Mouse (Mus musculus): Measurements from ENCODE around the gene Slc7a8. TPM values are rescaled to one million over a fixed set of nuclear protein-coding genes. Genes with fewer than 3 reads are reported as not detected.
A peak's percentile ranks its signal among the peaks of the same experiment; 100 is the strongest.

The Slc7a8 gene
- total RNA-seq, 1 experiment = 0.36 TPM

DNA sequence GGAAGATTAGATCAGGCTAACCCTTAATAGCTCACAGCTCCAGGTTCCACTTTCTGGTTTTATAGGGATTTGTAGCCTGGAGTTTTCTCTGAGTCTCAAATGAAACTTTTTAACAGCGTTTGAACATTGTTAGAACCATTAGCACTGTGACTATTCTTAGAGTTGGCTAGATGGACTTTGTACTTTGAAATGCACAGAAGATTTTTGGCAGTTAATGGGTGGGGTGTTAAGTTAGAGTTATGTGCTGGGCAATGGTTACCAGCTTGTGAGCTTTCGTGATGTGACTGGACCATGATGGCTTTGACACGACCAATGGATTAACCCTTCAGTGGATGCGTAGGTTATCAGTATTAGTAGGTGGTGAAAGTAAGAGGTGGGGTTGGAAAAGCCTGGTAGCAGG, 24.4 kb upstream of the Slc7a8 start:
- in situ Hi-C loops (cut with MboI; ENCODE audit: low sequenced_read_pairs in 2 of 2, unreplicated experiment in 2 of 2) = no loop called here
- H3K9ac ChIP-seq (ENCODE audit: insufficient read depth, low read depth, low read length, poor library complexity, severe bottlenecking) = no peak overlapping the region
- no peak overlapping the region for H3K4me3 ChIP-seq (ENCODE audit: insufficient read depth in 1 of 2, low read depth in 1 of 2, low read length in 2 of 2, poor library complexity in 1 of 2, severe bottlenecking in 1 of 2)
- no peak for DNase-seq (ENCODE audit: low read depth, low spot score)
- H3K36me3 ChIP-seq (ENCODE audit: control insufficient read depth, insufficient read depth, low read length, poor library complexity, severe bottlenecking) = no peaks in the 10 kb centered on the region
- no peaks in the 10 kb centered on the region for H3K4me1 ChIP-seq (ENCODE audit: control insufficient read depth in 2 of 2, insufficient read depth in 2 of 2, low read length in 2 of 2, poor library complexity in 1 of 2)
- H3K9me3 ChIP-seq (ENCODE audit: control insufficient read depth, insufficient read depth, low read depth, low read length) = no peaks in the 10 kb centered on the region
- TF ChIP-seq HCFC1 (IDR thresholded peaks at IDR 0.05; ENCODE audit: borderline replicate concordance, insufficient read depth, low read length) (no peak), ZC3H11A (IDR thresholded peaks at IDR 0.05; ENCODE audit: borderline replicate concordance, low read depth, low read length) (no peak), ZNF384 (IDR thresholded peaks at IDR 0.05; ENCODE audit: low read depth, low read length) (no peak), CHD2 (IDR thresholded peaks at IDR 0.05; ENCODE audit: low read depth, low read length) (no peak), MAFK (IDR thresholded peaks at IDR 0.05; ENCODE audit: insufficient read depth, low read depth, low read length) (no peak)
- H3K27ac ChIP-seq (ENCODE audit: insufficient read depth, low read depth, low read length, poor library complexity, severe bottlenecking) = no peak overlapping the region

DNA sequence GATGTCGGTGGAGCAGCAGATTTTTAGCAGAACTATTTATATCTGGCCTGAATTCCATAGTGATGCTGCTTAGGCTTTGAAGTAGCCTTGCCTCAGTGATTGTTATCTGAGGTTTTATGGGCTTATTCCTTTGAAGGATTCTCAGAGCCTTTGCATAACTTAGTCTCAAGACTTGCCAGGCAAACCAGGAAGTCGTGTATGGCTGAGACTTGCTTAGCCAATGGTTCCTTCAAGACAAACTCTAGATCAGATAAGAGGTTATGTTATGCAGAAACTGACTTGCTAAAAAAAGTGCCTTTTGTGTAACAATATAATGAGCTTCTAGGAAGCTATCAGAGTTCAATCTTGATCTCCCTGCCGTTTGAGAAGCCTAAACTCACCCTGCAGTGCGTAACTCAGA, 20.7 kb upstream of the Slc7a8 start:
- Histone ChIP-seq H3K4me3 (ENCODE audit: insufficient read depth in 1 of 2, low read depth in 1 of 2, low read length in 2 of 2, poor library complexity in 1 of 2, severe bottlenecking in 1 of 2) (no peak overlapping the region), H3K9ac (ENCODE audit: insufficient read depth, low read depth, low read length, poor library complexity, severe bottlenecking) (no peak overlapping the region), H3K9me3 (ENCODE audit: control insufficient read depth, insufficient read depth, low read depth, low read length) (no peaks in the 10 kb centered on the region), H3K27ac (ENCODE audit: insufficient read depth, low read depth, low read length, poor library complexity, severe bottlenecking) (no peak overlapping the region), H3K36me3 (ENCODE audit: control insufficient read depth, insufficient read depth, low read length, poor library complexity, severe bottlenecking) (no peaks in the 10 kb centered on the region), H3K4me1 (ENCODE audit: control insufficient read depth in 2 of 2, insufficient read depth in 2 of 2, low read length in 2 of 2, poor library complexity in 1 of 2) (no peaks in the 10 kb centered on the region)
- no peak for DNase-seq (ENCODE audit: low read depth, low spot score)
- TF ChIP-seq HCFC1 (IDR thresholded peaks at IDR 0.05; ENCODE audit: borderline replicate concordance, insufficient read depth, low read length) (no peak), CHD2 (IDR thresholded peaks at IDR 0.05; ENCODE audit: low read depth, low read length) (no peak), MAFK (IDR thresholded peaks at IDR 0.05; ENCODE audit: insufficient read depth, low read depth, low read length) (no peak), ZC3H11A (IDR thresholded peaks at IDR 0.05; ENCODE audit: borderline replicate concordance, low read depth, low read length) (no peak), ZNF384 (IDR thresholded peaks at IDR 0.05; ENCODE audit: low read depth, low read length) (no peak)
- in situ Hi-C loops (cut with MboI; ENCODE audit: low sequenced_read_pairs in 2 of 2, unreplicated experiment in 2 of 2) = no loop called here

GRCm38 (mm10) chr14:54799686-54800085, 17.9 kb upstream of the Slc7a8 start:
- peak; percentile 57 for DNase-seq (ENCODE audit: low read depth, low spot score)
- in situ Hi-C loops (cut with MboI; ENCODE audit: low sequenced_read_pairs in 2 of 2, unreplicated experiment in 2 of 2) = no loop called here
- no peak overlapping the region for H3K27ac ChIP-seq (ENCODE audit: insufficient read depth, low read depth, low read length, poor library complexity, severe bottlenecking)
- H3K36me3 ChIP-seq (ENCODE audit: control insufficient read depth, insufficient read depth, low read length, poor library complexity, severe bottlenecking) = no peaks in the 10 kb centered on the region
- H3K4me3 ChIP-seq (ENCODE audit: insufficient read depth in 1 of 2, low read depth in 1 of 2, low read length in 2 of 2, poor library complexity in 1 of 2, severe bottlenecking in 1 of 2) = no peak overlapping the region
- no peaks in the 10 kb centered on the region for H3K9me3 ChIP-seq (ENCODE audit: control insufficient read depth, insufficient read depth, low read depth, low read length)
- H3K9ac ChIP-seq (ENCODE audit: insufficient read depth, low read depth, low read length, poor library complexity, severe bottlenecking) = no peak overlapping the region
- H3K4me1 ChIP-seq (ENCODE audit: control insufficient read depth in 2 of 2, insufficient read depth in 2 of 2, low read length in 2 of 2, poor library complexity in 1 of 2) = peaks cover 0 to 2% of the 10 kb centered on the region in 2 experiments; a peak in 1 of 4 replicates
- TF ChIP-seq CHD2 (IDR thresholded peaks at IDR 0.05; ENCODE audit: low read depth, low read length) = no peak
- no peak for TF ChIP-seq ZNF384 (IDR thresholded peaks at IDR 0.05; ENCODE audit: low read depth, low read length)
- no peak for TF ChIP-seq HCFC1 (IDR thresholded peaks at IDR 0.05; ENCODE audit: borderline replicate concordance, insufficient read depth, low read length)
- no peak for TF ChIP-seq MAFK (IDR thresholded peaks at IDR 0.05; ENCODE audit: insufficient read depth, low read depth, low read length)
- no peak for TF ChIP-seq ZC3H11A (IDR thresholded peaks at IDR 0.05; ENCODE audit: borderline replicate concordance, low read depth, low read length)

DNA sequence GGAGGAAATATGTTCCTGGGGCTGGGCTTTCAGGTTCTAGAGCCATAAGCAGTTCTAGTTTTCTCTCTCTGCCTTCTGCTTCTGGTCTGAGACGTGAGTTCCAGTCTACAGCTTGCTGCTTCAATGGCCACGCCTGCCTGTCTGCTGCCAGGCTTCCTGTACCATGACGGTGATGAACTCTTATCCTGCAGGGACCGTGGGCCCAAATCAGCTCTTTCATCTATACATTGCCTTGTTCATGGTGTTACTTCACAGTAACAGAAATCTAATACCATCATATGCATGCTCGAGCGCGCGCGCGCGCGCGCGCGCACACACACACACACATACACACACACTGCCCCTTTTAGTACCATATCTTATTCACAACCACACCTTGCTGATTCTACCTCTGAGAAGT, 15.0 kb upstream of the Slc7a8 start:
- Histone ChIP-seq H3K27ac (ENCODE audit: insufficient read depth, low read depth, low read length, poor library complexity, severe bottlenecking) (no peak overlapping the region), H3K9me3 (ENCODE audit: control insufficient read depth, insufficient read depth, low read depth, low read length) (no peaks in the 10 kb centered on the region), H3K4me3 (ENCODE audit: insufficient read depth in 1 of 2, low read depth in 1 of 2, low read length in 2 of 2, poor library complexity in 1 of 2, severe bottlenecking in 1 of 2) (no peak overlapping the region), H3K9ac (ENCODE audit: insufficient read depth, low read depth, low read length, poor library complexity, severe bottlenecking) (no peak overlapping the region), H3K36me3 (ENCODE audit: control insufficient read depth, insufficient read depth, low read length, poor library complexity, severe bottlenecking) (no peaks in the 10 kb centered on the region), H3K4me1 (ENCODE audit: control insufficient read depth in 2 of 2, insufficient read depth in 2 of 2, low read length in 2 of 2, poor library complexity in 1 of 2) (peaks cover 2% of the 10 kb centered on the region in 2 experiments; a peak in 1 of 4 replicates)
- DNase-seq (ENCODE audit: low read depth, low spot score) = no peak
- no peak for TF ChIP-seq MAFK (IDR thresholded peaks at IDR 0.05; ENCODE audit: insufficient read depth, low read depth, low read length)
- no peak for TF ChIP-seq ZNF384 (IDR thresholded peaks at IDR 0.05; ENCODE audit: low read depth, low read length)
- no peak for TF ChIP-seq CHD2 (IDR thresholded peaks at IDR 0.05; ENCODE audit: low read depth, low read length)
- no peak for TF ChIP-seq HCFC1 (IDR thresholded peaks at IDR 0.05; ENCODE audit: borderline replicate concordance, insufficient read depth, low read length)
- TF ChIP-seq ZC3H11A (IDR thresholded peaks at IDR 0.05; ENCODE audit: borderline replicate concordance, low read depth, low read length) = no peak
- in situ Hi-C loops (cut with MboI; ENCODE audit: low sequenced_read_pairs in 2 of 2, unreplicated experiment in 2 of 2) = no loop called here

DNA sequence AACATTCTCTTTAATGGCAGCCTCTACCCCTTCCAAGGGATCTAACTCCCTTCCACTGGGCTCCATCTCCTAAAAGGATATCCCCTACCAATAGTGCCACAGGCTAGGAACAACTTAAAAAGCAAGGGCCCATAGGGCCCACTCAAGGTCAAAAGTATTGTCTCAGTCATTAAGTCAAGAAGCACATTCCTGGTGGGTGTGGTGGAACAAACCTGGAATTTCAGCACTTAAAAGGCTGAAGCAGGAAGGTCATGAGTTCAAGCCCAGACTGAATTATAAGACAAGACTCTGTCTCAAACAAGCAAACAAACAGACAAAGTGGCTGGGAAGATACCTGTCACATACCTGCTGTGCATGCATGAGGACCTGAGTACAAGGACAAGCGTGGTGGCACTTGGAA, 14.2 kb upstream of the Slc7a8 start:
- no peaks in the 10 kb centered on the region for H3K9me3 ChIP-seq (ENCODE audit: control insufficient read depth, insufficient read depth, low read depth, low read length)
- H3K36me3 ChIP-seq (ENCODE audit: control insufficient read depth, insufficient read depth, low read length, poor library complexity, severe bottlenecking) = no peaks in the 10 kb centered on the region
- DNase-seq (ENCODE audit: low read depth, low spot score) = no peak
- TF ChIP-seq ZNF384 (IDR thresholded peaks at IDR 0.05; ENCODE audit: low read depth, low read length) = no peak
- no peak for TF ChIP-seq HCFC1 (IDR thresholded peaks at IDR 0.05; ENCODE audit: borderline replicate concordance, insufficient read depth, low read length)
- no peak for TF ChIP-seq ZC3H11A (IDR thresholded peaks at IDR 0.05; ENCODE audit: borderline replicate concordance, low read depth, low read length)
- TF ChIP-seq MAFK (IDR thresholded peaks at IDR 0.05; ENCODE audit: insufficient read depth, low read depth, low read length) = no peak
- TF ChIP-seq CHD2 (IDR thresholded peaks at IDR 0.05; ENCODE audit: low read depth, low read length) = no peak
- in situ Hi-C loops (cut with MboI; ENCODE audit: low sequenced_read_pairs in 2 of 2, unreplicated experiment in 2 of 2) = no loop called here
- H3K9ac ChIP-seq (ENCODE audit: insufficient read depth, low read depth, low read length, poor library complexity, severe bottlenecking) = no peak overlapping the region
- peaks cover 2% of the 10 kb centered on the region in 2 experiments; a peak in 1 of 4 replicates for H3K4me1 ChIP-seq (ENCODE audit: control insufficient read depth in 2 of 2, insufficient read depth in 2 of 2, low read length in 2 of 2, poor library complexity in 1 of 2)
- H3K4me3 ChIP-seq (ENCODE audit: insufficient read depth in 1 of 2, low read depth in 1 of 2, low read length in 2 of 2, poor library complexity in 1 of 2, severe bottlenecking in 1 of 2) = no peak overlapping the region
- H3K27ac ChIP-seq (ENCODE audit: insufficient read depth, low read depth, low read length, poor library complexity, severe bottlenecking) = no peak overlapping the region

Measured in ES-E14 (cell line).